Mouse (Mus musculus) fibroblast of lung, adult 2 months (primary cell): ENCODE measurements around the gene Scpep1.
A peak's percentile ranks its signal among the peaks of the same experiment; 100 is the strongest.

ENCODE experiments used
- DNase-seq: peaks from one replicate; pipeline ENCODE4 v3.0.0-alpha.2; 2011; ENCODE audit warnings: low read depth

The Scpep1 gene

GRCm38 (mm10) chr11:88973776-88974701 lies 18.8 kb upstream of the Scpep1 start:
- peak; percentile 84 for DNase-seq

GRCm38 (mm10) chr11:88970202-88970732 lies 15.0 kb upstream of the Scpep1 start, which contains the start of gene Coil:
TSS of gene Coil (plus strand) at chr11:88970252.
- DNase-seq, result no peak

DNA sequence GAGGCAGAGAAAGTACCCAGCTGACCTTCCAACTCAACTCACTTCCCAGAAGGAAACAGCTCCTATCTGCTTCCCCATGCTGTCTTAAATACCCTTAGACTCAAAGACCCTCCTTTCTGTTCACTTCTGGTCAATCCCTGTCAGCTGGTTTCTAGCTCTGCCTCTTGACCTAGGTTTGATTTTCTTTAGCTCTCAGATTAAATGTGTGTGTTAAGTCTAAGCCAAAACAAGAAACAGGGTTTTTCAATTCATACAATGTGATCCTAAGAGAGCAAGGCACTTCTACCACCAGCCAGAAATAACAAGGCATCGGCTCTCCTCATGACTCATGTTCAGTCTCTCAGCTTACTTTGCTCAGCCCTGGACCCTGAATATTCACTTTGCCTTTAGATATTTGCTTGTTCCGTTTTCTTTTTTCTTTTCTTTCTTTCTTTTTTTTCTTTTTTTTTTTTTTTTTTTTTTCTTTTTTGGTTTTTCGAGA lies 11.7 kb upstream of the Scpep1 start, which contains the start of gene Elobl:
Gene Elobl (minus strand): TSS at position 51 of the 481 bp plus-strand sequence.
- peak; percentile 50 for DNase-seq

DNA sequence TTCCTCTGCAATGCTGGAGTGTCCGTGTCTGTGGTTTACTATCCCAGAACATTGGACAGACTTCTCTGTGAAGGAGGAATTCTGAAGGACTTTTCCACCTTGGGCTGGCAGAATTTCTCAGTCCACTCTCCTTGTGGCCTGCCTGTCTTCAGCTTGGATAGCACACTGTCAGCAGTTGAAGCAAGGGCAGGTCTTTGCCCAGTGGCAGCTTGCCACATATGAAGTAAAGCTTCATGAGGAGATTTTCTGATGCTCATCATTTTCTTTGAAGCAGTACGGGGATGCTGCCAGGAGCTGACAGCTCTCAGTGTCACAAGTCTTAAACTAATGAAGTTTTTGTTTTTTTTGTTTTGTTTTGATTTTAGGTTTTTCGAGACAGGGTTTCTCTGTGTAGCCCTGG lies 3.6 kb upstream of the Scpep1 start:
- no peak for DNase-seq

- peak; percentile 61 for DNase-seq
Measured at GRCm38 (mm10) chr11:88954803-88955202, 462 bp downstream of the Scpep1 start.

DNA sequence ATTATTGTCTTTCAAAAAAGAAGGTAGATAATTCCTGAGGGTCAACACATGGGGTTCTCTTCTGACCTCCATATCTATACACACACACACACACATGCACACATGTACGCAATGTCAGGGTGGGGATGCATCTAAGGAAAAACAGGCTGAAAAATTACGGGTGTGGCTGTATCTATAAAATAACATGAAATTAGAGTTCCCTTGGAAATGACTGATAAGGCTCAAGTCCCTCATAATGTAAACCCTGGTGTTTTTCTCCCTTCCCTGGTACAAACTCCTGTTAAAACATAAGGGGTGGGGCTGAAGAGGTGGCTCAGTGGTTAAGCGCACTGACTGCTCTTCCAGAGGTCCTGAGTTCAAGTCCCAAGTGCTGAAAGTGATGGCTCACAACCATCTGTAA lies 1.7 kb downstream of the Scpep1 start:
- DNase-seq, result no peak

DNA sequence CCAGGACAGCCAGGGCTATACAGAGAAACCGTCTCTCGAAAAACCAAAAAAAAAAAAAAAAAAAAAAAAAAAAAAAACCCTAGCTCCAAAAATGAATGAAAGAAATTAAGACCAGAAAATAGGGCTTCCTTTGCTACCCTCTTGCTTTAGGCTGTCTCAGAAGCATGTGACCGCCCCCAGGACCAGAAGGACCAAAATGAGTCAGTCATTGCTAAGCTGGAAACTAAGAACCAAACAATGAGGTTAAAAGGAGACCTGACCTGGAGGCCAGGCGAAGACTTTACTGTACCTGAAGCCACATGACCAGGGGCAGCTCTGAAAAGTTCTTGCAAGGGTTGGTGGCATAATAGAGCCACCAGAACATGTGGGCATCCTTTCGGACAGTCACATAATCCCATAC lies 3.1 kb downstream of the Scpep1 start:
- DNase-seq, result no peak

- no peak for DNase-seq
Measured at GRCm38 (mm10) chr11:88951576-88951975, 3.7 kb downstream of the Scpep1 start.

DNA sequence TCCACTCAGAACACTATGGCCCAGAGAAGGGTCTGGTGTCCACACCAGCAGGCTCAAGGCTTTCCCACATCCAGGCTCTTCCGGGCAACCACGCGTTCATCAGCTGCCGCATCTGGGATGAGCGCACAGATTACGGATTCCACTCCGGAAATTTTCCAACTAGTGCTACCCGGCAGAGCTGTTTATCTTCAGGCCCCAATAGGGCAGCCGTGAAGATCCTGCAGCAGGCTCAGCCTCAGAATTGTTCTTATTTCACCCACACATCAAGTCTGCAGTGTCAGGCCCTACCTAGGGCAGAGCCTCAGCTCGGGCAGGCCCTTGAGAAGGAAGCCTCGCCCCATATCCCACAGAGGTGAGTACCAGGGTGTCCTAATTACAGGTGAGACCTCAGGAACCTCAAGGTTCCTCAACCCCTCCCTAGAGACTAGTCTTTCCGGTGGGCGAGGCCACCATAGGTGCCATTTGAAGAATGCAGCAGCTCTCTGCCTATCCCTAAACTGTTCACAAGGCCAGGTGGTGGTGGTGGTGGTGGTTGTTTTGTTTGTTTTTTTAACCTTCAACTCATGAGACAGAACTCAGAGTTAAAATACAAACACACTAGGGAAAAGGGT lies 4.5 kb downstream of the Scpep1 start:
- no peak for DNase-seq

DNA sequence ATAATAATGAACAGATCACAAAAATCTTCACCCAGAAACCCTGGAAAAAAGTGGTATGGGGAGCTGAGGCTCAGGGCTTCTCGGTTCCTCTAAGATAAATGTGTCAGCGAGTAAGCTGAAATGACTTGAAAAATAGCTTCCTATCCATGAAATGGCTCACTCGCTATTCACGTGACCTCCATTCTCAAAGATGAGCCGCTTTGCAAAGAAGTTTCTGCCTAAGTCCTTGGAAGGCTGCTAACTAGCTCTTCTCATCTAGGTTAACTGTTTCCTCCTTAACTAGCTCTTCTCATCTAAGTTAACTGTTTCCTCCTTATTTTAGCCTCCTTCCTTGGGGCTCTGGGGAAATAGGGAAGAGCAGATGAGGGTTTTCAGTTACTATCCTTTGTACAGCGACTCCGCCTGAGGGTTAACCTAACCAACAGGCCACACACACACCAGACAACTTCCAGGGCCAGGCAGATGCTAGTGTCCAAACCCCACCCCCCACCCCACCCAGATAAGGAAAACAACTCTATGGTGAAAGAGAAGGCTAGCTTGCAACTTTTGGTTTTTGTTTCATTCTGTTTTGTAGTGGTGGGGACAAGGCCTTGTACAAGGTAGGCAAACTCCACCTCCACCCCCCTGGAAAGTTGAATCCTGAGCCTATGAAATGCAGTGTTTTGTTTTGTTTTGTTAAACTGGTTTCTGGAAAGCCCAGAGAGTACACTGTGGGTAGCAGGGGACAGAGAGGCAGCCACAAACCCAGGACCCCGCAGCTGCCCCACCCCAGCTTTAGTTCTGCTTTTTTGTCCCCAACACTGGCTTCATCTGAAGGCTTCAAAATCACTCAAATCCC lies 5.2 kb downstream of the Scpep1 start:
- DNase-seq, result no peak

DNA sequence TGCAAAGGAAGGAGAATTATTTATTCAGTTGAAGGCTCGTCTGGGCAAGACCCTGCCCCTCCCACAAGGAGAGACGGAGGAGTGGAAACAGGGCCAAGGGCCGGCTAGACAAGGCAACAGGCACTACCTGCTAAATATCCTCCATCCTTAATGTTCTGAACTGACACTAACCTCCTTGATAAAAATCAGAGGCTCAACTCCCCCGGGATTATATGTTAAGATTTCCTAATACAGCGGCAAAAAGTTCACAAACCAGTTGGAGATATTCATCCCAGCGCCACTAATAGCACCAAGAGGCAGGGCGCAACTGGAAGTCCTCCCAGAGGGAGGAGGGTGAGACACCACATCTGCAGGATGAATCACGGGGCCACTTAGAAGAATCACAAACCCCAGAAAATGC lies 6.4 kb downstream of the Scpep1 start:
- no peak for DNase-seq

DNA sequence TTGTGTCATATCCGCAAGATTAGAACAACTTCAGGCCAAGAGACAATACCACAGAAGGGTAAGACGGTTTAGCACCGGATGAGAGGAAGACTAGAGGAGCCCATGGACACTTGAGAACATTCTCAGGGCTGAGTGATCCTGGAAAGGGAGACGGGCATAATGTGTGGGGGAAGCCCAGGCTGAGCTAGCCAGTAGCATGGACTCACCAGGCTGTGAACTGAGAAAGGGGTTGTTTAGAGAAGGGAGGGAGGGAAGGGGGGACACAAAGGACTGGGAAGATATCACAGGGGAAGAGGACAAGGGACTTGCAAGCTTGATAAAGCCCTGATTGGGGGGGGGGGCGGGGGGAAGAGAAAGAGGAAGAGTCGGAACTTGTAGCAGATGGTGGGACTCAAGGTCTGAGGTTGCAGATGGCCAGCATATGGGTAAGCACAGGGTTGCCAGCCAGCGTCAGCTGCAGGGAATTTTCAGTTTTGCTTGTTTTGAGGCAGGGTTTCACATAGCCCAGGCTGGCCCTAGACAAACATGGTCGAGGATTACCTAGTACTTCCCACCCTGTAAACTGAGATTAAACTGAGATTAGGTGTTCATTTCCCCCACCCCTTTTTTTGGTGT lies 9.2 kb downstream of the Scpep1 start:
- DNase-seq, result no peak

- no peak for DNase-seq
Measured at GRCm38 (mm10) chr11:88941489-88941888, 13.8 kb downstream of the Scpep1 start.

DNA sequence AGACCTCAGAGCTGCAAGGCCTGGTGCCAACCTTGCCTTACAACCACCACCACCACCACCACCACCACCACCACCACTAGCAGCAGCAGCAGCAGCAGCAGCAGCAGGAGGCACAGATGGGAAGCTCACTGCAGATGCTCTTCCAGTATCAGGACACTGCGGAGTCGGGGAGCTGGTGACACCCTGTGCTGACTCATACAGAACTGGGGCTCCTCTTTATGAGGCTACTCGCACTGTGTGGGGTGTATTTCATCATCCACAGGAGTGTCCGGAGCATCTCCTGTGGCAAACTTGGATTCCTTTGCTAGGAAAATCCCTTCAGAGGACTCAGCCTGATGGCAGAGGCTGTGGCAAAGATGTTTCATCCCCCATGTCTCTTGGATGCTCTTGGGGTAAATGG lies 15.6 kb downstream of the Scpep1 start:
- no peak for DNase-seq

GRCm38 (mm10) chr11:88938770-88939169 lies 16.5 kb downstream of the Scpep1 start:
- DNase-seq, result no peak

DNA sequence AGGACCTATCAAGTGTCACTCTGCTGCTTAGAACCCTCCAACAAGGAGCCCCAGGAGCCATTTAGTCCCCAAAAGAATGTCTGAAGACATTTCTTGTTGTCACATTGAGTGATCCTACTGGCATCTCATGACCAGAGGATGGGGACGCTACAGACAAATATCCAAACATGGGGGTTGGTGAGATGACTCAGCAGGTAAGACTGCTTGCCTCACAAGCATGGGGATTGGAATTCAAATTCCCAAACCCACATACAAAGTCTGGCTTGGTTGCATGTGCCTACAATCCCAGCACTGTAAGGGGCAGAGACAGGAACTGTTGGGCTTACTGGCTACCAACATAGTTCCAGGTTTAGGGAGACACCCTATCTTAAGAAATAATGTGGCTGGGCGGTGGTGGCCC lies 17.4 kb downstream of the Scpep1 start:
- peak; percentile 14 for DNase-seq

- DNase-seq, result no peak
Measured at GRCm38 (mm10) chr11:88934089-88935000, 20.9 kb downstream of the Scpep1 start.

- no peak for DNase-seq
Measured at GRCm38 (mm10) chr11:88933030-88933429, 22.2 kb downstream of the Scpep1 start.

DNA sequence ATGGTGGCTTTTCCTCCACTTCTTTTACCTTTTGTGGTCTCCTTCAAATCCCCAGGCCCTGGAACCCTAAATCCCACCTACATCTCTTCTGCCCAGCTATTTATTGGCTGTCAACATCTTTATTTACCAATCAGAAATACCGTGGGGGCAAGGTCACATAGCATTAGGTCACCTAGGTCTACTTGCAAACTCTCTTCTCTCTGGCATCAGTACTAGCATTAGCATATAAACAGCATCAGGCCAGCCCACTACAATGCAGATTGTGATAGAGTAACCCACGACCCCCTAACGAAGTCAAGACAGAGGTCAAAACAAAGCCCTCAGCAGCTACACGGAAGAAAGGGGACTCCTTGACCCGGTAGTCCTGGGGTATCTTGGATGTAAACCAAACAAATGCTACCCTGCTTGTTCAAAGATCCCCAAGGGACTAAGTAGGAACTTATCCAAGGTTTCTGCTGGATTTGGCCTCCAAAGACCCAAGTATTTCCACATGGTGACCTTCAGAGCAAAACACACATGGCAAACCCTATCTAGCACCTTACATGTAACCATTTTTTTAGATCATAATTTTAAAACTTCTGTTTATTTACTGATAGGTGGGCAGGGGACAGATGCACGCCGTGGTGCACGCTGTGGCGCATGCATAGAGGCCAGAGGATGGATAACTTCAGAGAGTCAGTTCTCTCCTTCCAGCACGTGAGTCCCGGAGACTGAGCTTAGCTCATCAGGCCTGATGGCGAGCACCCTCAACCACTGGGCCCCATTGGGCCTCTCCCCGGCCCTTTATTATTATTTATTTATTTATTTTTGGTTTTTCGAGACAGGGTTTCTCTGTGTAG lies 23.4 kb downstream of the Scpep1 start:
- DNase-seq, result no peak

GRCm38 (mm10) chr11:88926566-88926965 lies 28.7 kb downstream of the Scpep1 start:
- DNase-seq, result no peak
